Mouse (Mus musculus) CH12.LX (cell line): Measurements from ENCODE around the gene Gm49405.

Source experiments
- CTCF ChIP-seq, 2 experiments: IDR thresholded peaks in 1 of 2; conservative IDR thresholded peaks in 1 of 2; 2 replicates each; pipeline ENCODE4 v1.5.1; 2011 to 2012; ENCODE audit warnings: low read depth in 2 of 2, low read length in 2 of 2, improper control_type of control experiment in 1 of 2, inconsistent platforms in 1 of 2, mild to moderate bottlenecking in 1 of 2, moderate library complexity in 1 of 2
- EP300 ChIP-seq: IDR thresholded peaks from 2 replicates; pipeline ENCODE4 v1.6.1; 2011; ENCODE audit warnings: low read length, improper control_type of control experiment
- NRF1 ChIP-seq: IDR thresholded peaks from 2 replicates; pipeline ENCODE4 v1.6.1; 2014; ENCODE audit warnings: low read depth, mild to moderate bottlenecking, inconsistent platforms, low read length, improper control_type of control experiment, moderate library complexity
- POLR2A ChIP-seq: IDR thresholded peaks from 2 replicates; pipeline ENCODE4 v1.6.1; 2011; ENCODE audit warnings: low read depth, mild to moderate bottlenecking, improper control_type of control experiment, low read length
- ZKSCAN1 ChIP-seq: IDR thresholded peaks from 2 replicates; pipeline ENCODE4 v1.6.1; 2012; ENCODE audit warnings: low read depth, inconsistent platforms, low read length, improper control_type of control experiment, borderline replicate concordance

DNA sequence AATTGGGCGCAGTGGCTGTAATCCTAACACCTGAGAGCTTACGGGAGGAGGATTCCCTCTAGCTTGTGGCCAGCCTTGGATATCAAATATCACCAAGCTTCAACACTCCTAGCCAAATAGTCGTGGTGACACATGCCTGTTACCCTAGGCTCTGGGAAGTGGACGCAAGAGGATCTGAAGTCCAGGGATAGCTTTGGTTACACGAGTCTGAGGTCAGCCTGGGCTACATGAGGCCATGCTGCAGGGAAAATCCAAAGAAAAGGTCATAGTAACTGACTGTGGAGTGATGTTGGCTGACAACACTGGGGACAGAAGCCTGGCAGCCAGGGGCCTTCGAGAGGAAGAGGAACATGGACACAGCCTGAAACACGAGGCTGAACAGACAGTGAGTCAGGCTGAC, 4.3 kb upstream of the Gm49405 start:
- TF ChIP-seq POLR2A: no peak
- TF ChIP-seq NRF1: no peak
- no peak for TF ChIP-seq CTCF (conservative IDR thresholded peaks at IDR 0.05 in 1 of 2, IDR thresholded peaks at IDR 0.05 in 1 of 2; ENCODE audit: low read depth in 2 of 2, low read length in 2 of 2)
- no peak for TF ChIP-seq EP300
- TF ChIP-seq ZKSCAN1: no peak
